Mouse (Mus musculus) lung, postnatal 25 days (tissue): ENCODE measurements at regions not wholly inside any gene's neighbourhood (a gene's known extent, or its start where the extent isn't known, plus 50 kb on each side); places are given as distances from the start of the nearest gene placed in this dataset.

ENCODE experiments used
- DNase-seq: peaks from one replicate; pipeline ENCODE4 v3.0.0; 2022; ENCODE audit warnings: low spot score

GRCm38 (mm10) chr13:64007688-64008087, 81.3 kb downstream of the Hsd17b3 start:
- no peak for DNase-seq

GRCm38 (mm10) chr13:64002945-64003459, 86.0 kb downstream of the Hsd17b3 start:
- DNase-seq = peak; percentile 27

- DNase-seq = no peak
Measured at GRCm38 (mm10) chr13:64000303-64000702, 88.7 kb downstream of the Hsd17b3 start.

- no peak for DNase-seq
Measured at GRCm38 (mm10) chr13:63998647-63999046, 90.4 kb downstream of the Hsd17b3 start.

GRCm38 (mm10) chr13:63993857-63994477, 95.1 kb downstream of the Hsd17b3 start:
- DNase-seq = no peak

GRCm38 (mm10) chr13:63992989-63993388, 96.0 kb downstream of the Hsd17b3 start:
- DNase-seq = no peak

GRCm38 (mm10) chr13:63990480-63990958, 98.5 kb downstream of the Hsd17b3 start:
- DNase-seq = peak; percentile 24

GRCm38 (mm10) chr13:63989769-63990168, 99.3 kb downstream of the Hsd17b3 start:
- no peak for DNase-seq

GRCm38 (mm10) chr13:63988263-63988662, 100.8 kb downstream of the Hsd17b3 start:
- no peak for DNase-seq

- peak; percentile 27 for DNase-seq
Measured at GRCm38 (mm10) chr13:63986681-63987080, 102.3 kb downstream of the Hsd17b3 start.

GRCm38 (mm10) chr13:63985590-63985989, 103.4 kb downstream of the Hsd17b3 start:
- no peak for DNase-seq

GRCm38 (mm10) chr13:63985086-63985485, 103.9 kb downstream of the Hsd17b3 start:
- DNase-seq = no peak

GRCm38 (mm10) chr13:63980012-63980691, 108.9 kb downstream of the Hsd17b3 start:
- no peak for DNase-seq

- no peak for DNase-seq
Measured at GRCm38 (mm10) chr13:63979581-63979980, 109.4 kb downstream of the Hsd17b3 start.

GRCm38 (mm10) chr13:63969907-63970306, 119.1 kb downstream of the Hsd17b3 start:
- DNase-seq = no peak

- DNase-seq = no peak
Measured at GRCm38 (mm10) chr13:63968623-63969022, 120.4 kb downstream of the Hsd17b3 start.

- DNase-seq = peak; percentile 12
Measured at GRCm38 (mm10) chr13:63957098-63957497, 131.9 kb downstream of the Hsd17b3 start.

GRCm38 (mm10) chr13:63954305-63954704, 134.7 kb downstream of the Hsd17b3 start:
- no peak for DNase-seq

- no peak for DNase-seq
Measured at GRCm38 (mm10) chr13:63951922-63952734, 136.9 kb downstream of the Hsd17b3 start.

GRCm38 (mm10) chr13:63951136-63951535, 136.1 kb downstream of the Ercc6l2 start:
- peak; percentile 12 for DNase-seq
